ENCODE assay signal across 27 mouse cellular contexts in genomic region chr3:26819398-26819797, GRCm38 (mm10).
A peak's percentile ranks its signal among the peaks of the same experiment; 100 is the strongest.
DNase-seq lines count a peak whose midpoint lies in the region; ATAC-seq and TF ChIP-seq lines count a peak whose summit lies in the region.
"Had no signal": no experiment of that assay in that cellular context is flagged by ENCODE, and none has a peak within 500 bp of the region (broad histone marks: within the 10 kb centered on the region; RNA-seq: fewer than 3 reads in every experiment).

No protein-coding gene starts in this region.

- no peak overlapping the region for H3K4me2 ChIP-seq in hindbrain, postnatal 0 days (ENCODE audit: low read depth, low read length)
- no peak overlapping the region for H3K4me2 ChIP-seq in hindbrain, embryonic 14.5 days (replicated peaks)
- H3K4me2 ChIP-seq: embryonic facial prominence, embryonic 13.5 days; forebrain, embryonic 12.5 days; forebrain, embryonic 15.5 days; heart, embryonic 12.5 days; heart, embryonic 15.5 days; hindbrain, embryonic 15.5 days had no signal

- no peaks in the 10 kb centered on the region for H3K4me1 ChIP-seq in hindbrain, postnatal 0 days (ENCODE audit: insufficient read depth, low read length)
- H3K4me1 ChIP-seq in hindbrain, embryonic 14.5 days (replicated peaks; ENCODE audit: control insufficient read depth, insufficient read depth, low read length), result no peaks in the 10 kb centered on the region
- H3K4me1 ChIP-seq: embryonic facial prominence, embryonic 10.5 days; embryonic facial prominence, embryonic 13.5 days; forebrain, embryonic 12.5 days; forebrain, embryonic 15.5 days; heart, embryonic 12.5 days; heart, embryonic 15.5 days; hindbrain, embryonic 15.5 days had no signal

- ATAC-seq in hindbrain, postnatal 0 days, result peak; percentile 49; the same call in 1 of the 2 replicates
- no peak for ATAC-seq in hindbrain, embryonic 14.5 days (ENCODE audit: low FRiP score)
- ATAC-seq: CD4-positive, CD25-positive, alpha-beta regulatory T cell, adult 4 months; forebrain, embryonic 15.5 days had no signal

- 34% methylated on average over 5 of the region's 5 CpGs for WGBS in hindbrain, postnatal 0 days
- WGBS in hindbrain, embryonic 14.5 days, result 43% methylated on average over 5 of the region's 5 CpGs

- H3K27me3 ChIP-seq in hindbrain, postnatal 0 days (ENCODE audit: insufficient read depth, low read length), result no peaks in the 10 kb centered on the region
- H3K27me3 ChIP-seq in hindbrain, embryonic 14.5 days (ENCODE audit: control insufficient read depth, insufficient read depth, low read length), result no peaks in the 10 kb centered on the region
- H3K27me3 ChIP-seq: embryonic facial prominence, embryonic 13.5 days; forebrain, embryonic 12.5 days; forebrain, embryonic 15.5 days; heart, embryonic 12.5 days; heart, embryonic 15.5 days; hindbrain, embryonic 15.5 days had no signal

- H3K9me3 ChIP-seq in hindbrain, postnatal 0 days (ENCODE audit: low read length), result no peaks in the 10 kb centered on the region
- no peaks in the 10 kb centered on the region for H3K9me3 ChIP-seq in hindbrain, embryonic 14.5 days (ENCODE audit: control insufficient read depth, low read length)
- H3K9me3 ChIP-seq: embryonic facial prominence, embryonic 10.5 days; embryonic facial prominence, embryonic 13.5 days; forebrain, embryonic 12.5 days; forebrain, embryonic 15.5 days; heart, embryonic 12.5 days; heart, embryonic 15.5 days; hindbrain, embryonic 15.5 days had no signal

- TF ChIP-seq CTCF in hindbrain, postnatal 0 days (IDR thresholded peaks at IDR 0.05; ENCODE audit: low read depth), result no peak

- DNase-seq in hindbrain, postnatal 0 days (ENCODE audit: low spot score), result peak; percentile 18
- DNase-seq in hindbrain, embryonic 14.5 days (ENCODE audit: low spot score), result no peak
- peak; percentile 49 for DNase-seq in right cerebral cortex, adult 18-20 months
- DNase-seq in right cerebral cortex, postnatal 10 days (ENCODE audit: low spot score in 2 of 2), result no peak
- peak; percentile 54 for DNase-seq in telencephalon, adult 2 months (ENCODE audit: low read depth, low spot score)
- DNase-seq in lung, postnatal 4 days, result no peak
- DNase-seq: adrenal gland, adult 2 months; adrenal gland, postnatal 14 days; cerebellum, adult 11-12 months; cerebellum, adult 8-10 months; cerebellum, postnatal 10 days; cerebellum, postnatal 36 days; embryo, embryonic 11 days; gastrocnemius, adult 2 months; gastrocnemius, postnatal 14 days; heart, adult 18-20 months; heart, postnatal 14 days; heart, postnatal 4 days had no signal

- no peaks in the 10 kb centered on the region for H3K36me3 ChIP-seq in hindbrain, postnatal 0 days (ENCODE audit: insufficient read depth, low read length)
- H3K36me3 ChIP-seq in hindbrain, embryonic 14.5 days (replicated peaks; ENCODE audit: control insufficient read depth, insufficient read depth), result no peaks in the 10 kb centered on the region
- H3K36me3 ChIP-seq: embryonic facial prominence, embryonic 10.5 days; embryonic facial prominence, embryonic 13.5 days; forebrain, embryonic 12.5 days; forebrain, embryonic 15.5 days; heart, embryonic 12.5 days; heart, embryonic 15.5 days; hindbrain, embryonic 15.5 days had no signal

- H3K4me3 ChIP-seq in hindbrain, postnatal 0 days (ENCODE audit: low read length), result no peak overlapping the region
- H3K4me3 ChIP-seq in hindbrain, embryonic 14.5 days (replicated peaks; ENCODE audit: low read length), result no peak overlapping the region
- H3K4me3 ChIP-seq: embryonic facial prominence, embryonic 10.5 days; embryonic facial prominence, embryonic 13.5 days; erythroblast, embryonic 14.5 days; forebrain, embryonic 12.5 days; forebrain, embryonic 15.5 days; gastrocnemius, adult 2 months; heart, embryonic 12.5 days; heart, embryonic 15.5 days; hindbrain, embryonic 15.5 days had no signal

- no peak overlapping the region for H3K27ac ChIP-seq in hindbrain, postnatal 0 days
- H3K27ac ChIP-seq in hindbrain, embryonic 14.5 days, result no peak overlapping the region
- H3K27ac ChIP-seq: embryonic facial prominence, embryonic 10.5 days; embryonic facial prominence, embryonic 13.5 days; forebrain, embryonic 12.5 days; forebrain, embryonic 15.5 days; gastrocnemius, adult 2 months; heart, embryonic 15.5 days; hindbrain, embryonic 15.5 days had no signal

- no peak overlapping the region for H3K9ac ChIP-seq in hindbrain, postnatal 0 days (replicated peaks; ENCODE audit: low read length)
- no peak overlapping the region for H3K9ac ChIP-seq in hindbrain, embryonic 14.5 days
- H3K9ac ChIP-seq: embryonic facial prominence, embryonic 13.5 days; forebrain, embryonic 12.5 days; forebrain, embryonic 15.5 days; heart, embryonic 12.5 days; heart, embryonic 15.5 days; hindbrain, embryonic 15.5 days had no signal

Comparison
In these comparisons a context has a peak if more than half of its experiments do, and no peak if none do; other contexts are left out.
1. DNase-seq: peak in hindbrain, postnatal 0 days (single experiment), right cerebral cortex, adult 18-20 months (single experiment) and telencephalon, adult 2 months (single experiment); none in hindbrain, embryonic 14.5 days (single experiment), right cerebral cortex, postnatal 10 days (0 of 2) and lung, postnatal 4 days (0 of 2).